Mouse (Mus musculus): ENCODE data around the gene Ltbp1.
"Not testable (repeated sequence)": the region's sequence is repeated elsewhere in the genome, so short reads cannot be mapped to it uniquely, and the experiment has no call there.

Gene Ltbp1

GRCm38 (mm10) chr17:75110252-75111205 lies 105.2 kb downstream of the Ltbp1 start:
- no peak for DNase-seq (ENCODE audit: low spot score in 2 of 2)

DNA sequence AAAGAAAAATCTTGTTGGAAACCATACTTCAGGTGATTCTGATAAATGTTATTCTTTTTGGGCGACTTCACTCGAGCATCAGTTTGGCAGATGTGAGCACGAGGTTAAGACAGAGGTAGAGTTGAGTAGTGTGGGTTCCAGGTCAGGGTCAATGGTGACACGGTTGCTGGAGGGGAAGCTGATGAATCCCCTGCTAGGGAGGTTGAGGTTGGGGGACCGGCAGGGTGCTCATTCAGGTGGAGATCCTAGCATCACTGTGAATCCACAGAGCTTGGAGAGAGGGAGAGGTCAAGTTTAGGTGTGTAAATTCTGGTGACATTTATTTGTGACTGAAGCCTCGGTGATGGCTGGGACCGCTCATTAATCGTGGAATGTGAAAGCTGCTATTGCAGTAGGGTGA lies 110.2 kb downstream of the Ltbp1 start:
- DNase-seq (ENCODE audit: low spot score in 2 of 2) = no peak

- DNase-seq (ENCODE audit: low spot score in 2 of 2) = no peak
Measured at GRCm38 (mm10) chr17:75118896-75119295, 113.5 kb downstream of the Ltbp1 start.

DNA sequence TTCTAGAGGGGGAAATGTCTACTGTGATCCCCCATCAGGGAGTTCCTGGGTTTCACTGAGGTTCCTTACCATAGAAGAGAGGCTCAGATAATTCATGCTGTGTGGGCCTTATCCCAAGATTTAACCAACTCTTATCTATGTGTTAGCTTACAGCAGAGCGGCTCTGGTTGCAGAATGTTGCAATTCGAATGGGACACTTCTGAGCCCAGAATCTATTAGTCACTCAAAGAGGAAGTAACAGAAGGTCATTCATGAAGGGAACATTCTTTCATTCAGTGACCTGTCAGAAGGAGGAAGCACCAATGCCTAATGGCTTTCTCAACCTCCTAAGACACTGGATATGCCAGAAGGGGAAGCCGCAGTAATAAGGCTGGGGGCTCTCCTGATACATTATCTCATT lies 114.1 kb downstream of the Ltbp1 start:
- DNase-seq (ENCODE audit: low spot score in 2 of 2) = no peak

- DNase-seq (ENCODE audit: low spot score in 2 of 2) = no peak
Measured at GRCm38 (mm10) chr17:75120071-75120470, 114.7 kb downstream of the Ltbp1 start.

DNA sequence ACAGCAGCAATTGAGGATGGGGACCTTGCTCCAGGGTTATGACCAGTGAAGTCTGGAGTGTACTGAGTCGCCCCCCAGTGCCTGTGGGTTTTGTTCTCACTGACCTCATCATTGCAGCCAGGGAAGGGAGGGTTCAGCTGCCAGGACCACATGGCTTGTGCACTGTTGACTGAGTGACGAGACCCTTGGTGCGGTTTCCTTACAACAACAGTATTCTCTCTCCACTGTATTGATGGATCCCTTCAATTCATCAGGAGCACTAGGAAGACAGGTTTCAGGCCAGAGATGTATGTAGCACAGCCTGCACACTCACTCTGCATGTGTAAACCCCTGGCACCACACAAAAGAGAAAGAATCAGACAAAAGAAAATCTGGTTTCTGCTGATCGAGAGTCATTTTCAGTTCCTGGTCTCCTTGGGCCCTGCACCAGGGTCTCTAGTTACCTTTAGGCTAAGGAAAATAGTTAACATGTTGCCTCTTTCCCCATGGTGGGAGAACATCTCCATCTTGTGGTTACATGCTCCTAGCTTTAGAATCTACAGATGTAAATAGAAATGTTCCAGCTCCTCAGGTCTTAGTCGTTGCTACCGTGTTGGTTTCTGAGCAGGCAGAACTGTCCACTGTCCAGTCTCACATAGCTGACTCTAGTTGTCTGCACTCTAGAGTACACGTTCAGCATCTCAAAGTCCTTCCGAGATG lies 117.4 kb downstream of the Ltbp1 start:
- DNase-seq (ENCODE audit: low spot score in 2 of 2) = no peak

DNA sequence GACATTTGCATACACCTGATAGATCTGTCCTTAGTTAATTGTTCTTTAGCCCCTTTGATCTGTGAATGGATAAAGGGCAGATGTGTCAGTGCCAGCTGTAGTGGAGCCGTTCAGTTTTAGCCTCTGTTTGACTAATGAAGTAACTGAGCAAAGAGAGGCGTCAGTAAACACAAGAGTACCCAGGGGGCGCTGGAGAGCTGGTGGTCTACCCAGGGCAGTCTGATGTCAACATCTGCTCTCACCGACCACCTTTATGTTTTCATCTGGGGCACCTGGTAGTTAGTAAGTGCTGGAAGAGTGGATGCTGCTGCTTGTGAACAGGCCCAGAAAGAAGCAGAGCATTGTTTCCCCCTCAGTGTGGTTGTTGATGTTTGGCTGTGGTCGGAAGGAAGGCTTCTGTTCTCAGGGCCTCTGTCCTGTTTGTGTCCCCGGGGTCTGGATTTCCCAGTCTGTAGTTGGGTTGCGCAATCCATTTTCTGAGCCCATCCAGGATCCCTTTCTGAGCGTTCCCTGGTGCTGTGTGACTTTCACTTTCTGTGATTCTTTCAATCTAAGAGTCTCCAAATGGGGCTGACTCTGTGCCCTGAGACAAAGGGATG lies 123.1 kb downstream of the Ltbp1 start:
- DNase-seq (ENCODE audit: low spot score in 2 of 2) = no peak

DNA sequence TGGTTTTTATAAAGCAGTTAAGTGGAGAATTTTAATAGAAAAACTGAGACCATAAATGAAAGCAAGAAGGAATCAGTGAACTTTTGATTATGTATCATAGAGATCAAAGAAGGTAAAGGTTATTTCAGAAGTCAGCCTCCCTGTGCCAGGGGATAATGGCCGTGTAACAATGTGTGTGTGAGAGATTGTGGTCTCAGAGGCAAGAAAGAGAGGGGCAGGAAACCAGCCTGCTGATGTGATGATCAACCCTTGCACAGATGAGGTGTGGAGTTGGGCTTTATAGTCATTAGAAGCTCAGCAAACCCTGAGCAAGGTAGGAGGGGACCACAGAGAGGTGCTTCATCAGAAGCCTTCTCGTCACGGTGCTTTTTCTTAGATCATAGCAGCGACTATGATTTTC lies 128.6 kb downstream of the Ltbp1 start:
- DNase-seq (ENCODE audit: low spot score in 2 of 2) = no peak

DNA sequence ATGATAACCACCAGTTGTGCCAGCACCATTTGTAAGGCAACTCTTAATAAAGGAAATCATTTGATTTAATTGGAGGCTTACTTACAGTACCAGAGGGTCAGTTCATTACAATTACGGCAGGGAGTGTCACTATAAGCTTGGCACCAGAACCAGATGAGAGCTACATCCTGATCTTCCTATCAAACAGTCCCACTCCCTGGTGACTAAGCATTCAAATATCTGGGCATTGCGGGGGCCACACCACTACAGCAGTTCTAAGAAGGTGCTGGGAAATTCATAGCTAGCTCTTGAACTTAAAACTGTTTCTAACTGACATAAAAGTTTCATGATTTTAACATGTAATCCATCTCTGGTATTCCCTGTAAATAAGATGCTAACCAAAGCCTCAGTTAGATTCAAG lies 134.4 kb downstream of the Ltbp1 start:
- DNase-seq (ENCODE audit: low spot score in 2 of 2) = no peak

DNA sequence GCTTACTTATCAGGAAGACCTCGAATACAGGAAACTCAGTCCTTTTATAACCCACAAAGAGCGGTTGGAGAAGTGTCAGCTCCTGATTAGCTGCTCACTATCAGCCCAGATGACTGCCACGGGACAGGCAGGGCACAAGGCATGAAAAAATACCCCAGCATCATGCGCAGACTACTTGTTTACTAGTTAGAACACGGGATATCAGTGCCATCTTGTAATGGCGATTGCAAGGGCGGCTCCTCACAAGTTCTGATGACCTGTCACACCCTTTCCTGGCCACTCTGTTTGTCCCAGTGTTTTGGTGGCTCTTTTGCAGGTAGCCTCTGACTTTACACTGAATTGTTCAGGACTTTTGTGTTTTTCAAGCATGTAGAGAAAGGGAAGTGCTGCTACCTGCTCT lies 137.5 kb downstream of the Ltbp1 start:
- not testable (repeated sequence) for DNase-seq (ENCODE audit: low spot score in 2 of 2)

GRCm38 (mm10) chr17:75143927-75144326 lies 138.6 kb downstream of the Ltbp1 start:
- DNase-seq (ENCODE audit: low spot score in 2 of 2) = no peak

GRCm38 (mm10) chr17:75147218-75147617 lies 141.8 kb downstream of the Ltbp1 start:
- DNase-seq (ENCODE audit: low spot score in 2 of 2) = no peak

GRCm38 (mm10) chr17:75151800-75152199 lies 146.4 kb downstream of the Ltbp1 start:
- DNase-seq (ENCODE audit: low spot score in 2 of 2) = no peak

DNA sequence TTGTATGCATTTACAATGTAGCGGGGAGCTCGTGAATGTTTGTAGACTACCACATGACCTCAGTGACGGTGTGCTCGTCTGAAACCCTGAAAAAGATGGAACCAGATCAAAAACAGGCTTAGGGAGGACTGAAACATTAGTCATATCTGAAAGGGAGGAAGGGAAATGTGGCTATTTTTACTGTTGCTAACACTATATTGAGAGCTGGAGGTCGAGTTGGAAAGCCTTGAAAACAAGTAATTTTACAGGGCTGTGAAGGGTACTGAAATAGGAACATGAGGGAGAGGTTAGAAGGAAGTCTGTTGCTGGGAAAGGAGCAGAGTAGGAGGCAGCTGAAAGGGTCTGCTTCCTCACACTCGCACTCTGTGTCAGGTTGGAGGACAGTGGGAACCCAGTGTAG lies 147.7 kb downstream of the Ltbp1 start:
- no peak for DNase-seq (ENCODE audit: low spot score in 2 of 2)

DNA sequence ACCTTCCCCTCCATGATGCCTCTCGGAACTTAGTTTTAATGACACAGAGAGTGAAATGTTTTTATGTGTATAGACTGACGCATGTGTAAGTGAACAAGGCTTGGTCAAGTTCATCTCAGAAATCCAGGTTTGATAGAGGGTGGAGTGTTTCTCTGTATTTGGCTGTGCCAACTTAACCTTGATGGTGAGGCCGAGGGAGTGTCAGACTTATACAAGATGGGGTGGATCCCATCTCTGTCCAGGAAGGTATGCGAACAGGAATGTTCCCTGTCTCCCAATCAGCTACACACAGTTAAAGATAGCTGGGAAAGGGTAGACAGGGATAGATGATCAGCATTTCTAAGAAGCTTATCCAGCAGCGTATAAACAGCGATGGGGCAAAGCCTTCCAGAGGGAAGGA lies 153.0 kb downstream of the Ltbp1 start:
- DNase-seq (ENCODE audit: low spot score in 2 of 2) = no peak

DNA sequence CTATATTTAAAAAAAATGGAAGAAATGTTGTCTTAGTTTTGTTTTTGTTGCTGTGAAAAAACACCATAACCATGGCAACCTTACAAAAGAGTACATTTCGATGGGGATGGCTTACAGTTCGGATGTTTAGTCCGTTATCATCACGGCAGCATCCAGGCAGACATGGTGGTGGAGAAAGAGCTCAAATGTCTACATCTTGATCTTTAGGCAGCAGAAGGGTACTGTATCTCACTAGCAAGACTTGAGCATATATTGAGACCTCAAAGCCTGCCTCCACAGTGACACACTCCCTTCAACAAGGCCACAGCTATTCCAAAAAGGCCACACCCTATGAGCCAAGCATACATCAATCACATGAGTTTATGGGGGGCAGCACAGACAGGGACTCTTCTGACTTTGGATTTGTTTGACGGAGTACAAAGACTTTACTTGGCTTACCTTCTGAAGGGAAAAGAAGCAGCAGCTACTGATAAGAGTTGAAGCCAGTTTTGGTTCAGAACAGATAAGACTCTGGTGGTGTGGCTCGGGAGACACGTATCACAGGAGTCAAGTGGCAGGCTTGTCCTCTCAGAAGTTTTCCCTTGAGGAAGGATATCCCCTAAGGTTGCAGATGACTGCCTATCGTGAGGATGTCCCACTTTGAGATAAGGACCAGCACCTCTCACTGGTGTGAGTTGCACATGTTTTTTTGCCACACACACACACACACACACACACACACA lies 153.9 kb downstream of the Ltbp1 start:
- no peak for DNase-seq (ENCODE audit: low spot score in 2 of 2)

DNA sequence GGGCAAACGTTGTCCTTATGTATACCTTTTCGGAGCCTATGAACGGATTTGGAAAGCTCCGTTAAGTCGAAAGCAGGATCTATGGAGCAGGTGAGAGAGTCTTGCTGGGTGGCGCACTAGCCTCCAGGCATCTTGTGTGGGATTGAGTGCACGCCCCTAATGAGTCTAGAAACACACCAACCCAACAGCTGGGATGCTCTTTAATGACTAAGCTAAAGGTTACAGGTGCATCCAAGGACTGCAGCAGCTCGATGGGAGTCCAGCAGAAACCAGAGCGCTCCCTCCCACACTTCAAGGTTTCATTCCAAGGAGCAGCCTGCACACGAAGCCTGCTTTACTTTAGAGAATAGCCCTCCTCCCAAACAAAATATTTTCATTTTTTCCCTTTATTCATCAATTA lies 155.7 kb downstream of the Ltbp1 start:
- DNase-seq (ENCODE audit: low spot score in 2 of 2) = no peak

- no peak for DNase-seq (ENCODE audit: low spot score in 2 of 2)
Measured at GRCm38 (mm10) chr17:75161931-75162330, 156.6 kb downstream of the Ltbp1 start.

GRCm38 (mm10) chr17:75164566-75164965 lies 159.2 kb downstream of the Ltbp1 start:
- DNase-seq (ENCODE audit: low spot score in 2 of 2) = no peak

DNA sequence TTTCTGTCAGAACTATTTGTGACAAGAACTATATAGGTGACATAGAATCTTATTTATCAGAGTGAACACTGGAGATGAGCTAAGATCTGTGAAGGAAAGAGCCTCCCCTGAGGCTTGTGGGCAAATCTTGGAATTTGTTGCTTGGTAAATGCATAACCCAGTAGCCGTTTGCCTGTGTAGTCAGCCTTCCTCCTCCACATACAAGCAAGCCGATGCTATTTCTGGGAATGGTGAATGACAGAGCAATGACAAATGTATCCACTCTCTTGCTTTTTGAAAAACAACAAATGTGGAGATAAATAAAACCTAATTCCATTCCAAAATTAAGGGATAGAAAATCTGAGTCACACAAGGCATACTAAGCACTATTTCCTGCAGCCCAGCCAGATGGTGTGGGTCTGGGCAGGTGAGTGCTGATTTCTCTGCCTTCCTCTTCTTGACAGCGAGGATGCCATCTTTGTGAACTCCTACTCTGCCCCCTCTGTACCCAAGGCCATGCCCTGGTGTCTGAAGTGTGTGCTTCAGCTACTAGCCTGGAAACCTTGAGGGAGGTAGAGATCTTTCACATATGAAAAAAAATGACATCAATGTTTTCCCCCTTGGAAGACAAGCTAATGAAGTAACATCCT lies 163.3 kb downstream of the Ltbp1 start:
- DNase-seq (ENCODE audit: low spot score in 2 of 2) = no peak

DNA sequence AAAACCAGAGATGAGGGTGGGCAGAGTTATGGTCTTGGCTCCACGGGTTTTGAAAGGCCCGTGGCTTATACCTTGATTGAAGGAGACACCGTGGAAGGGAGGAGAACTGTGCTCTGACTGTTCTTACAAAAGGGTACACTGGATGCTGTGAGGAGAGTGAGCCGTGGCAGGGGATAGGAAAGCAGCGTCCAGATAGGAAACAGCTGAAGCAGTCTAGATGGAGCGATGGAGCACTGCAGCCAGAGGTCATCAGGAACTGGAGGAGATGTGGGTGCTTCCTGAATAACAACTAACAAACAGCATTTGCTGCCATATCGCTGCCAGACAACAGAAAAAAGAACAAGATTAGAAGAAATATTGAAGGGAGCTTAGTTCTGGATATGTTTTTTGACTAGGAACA lies 166.3 kb downstream of the Ltbp1 start:
- DNase-seq (ENCODE audit: low spot score in 2 of 2) = no peak

Data from urinary bladder, postnatal 4 days (tissue).